Mouse (Mus musculus) adipose tissue, adult 10 weeks (tissue): ENCODE measurements around the gene Vmn2r34. TPM values are rescaled to one million over a fixed set of nuclear protein-coding genes. Genes with fewer than 3 reads are reported as not detected.

Experiments used
- polyA plus RNA-seq: library from polyadenylated mRNA; stranded (reverse); fragments of 350-450 nt; fragmentation: Illumina TruSeq; extraction: RNeasy Lipid Tissue Mini Kit (QIAGEN cat#74804); gene quantifications from one replicate; pipeline ENCODE4 v1.2.3, GENCODE M21; 2014; ENCODE audit warnings: low read depth, low replicate concordance

The Vmn2r34 gene
- not detected for polyA plus RNA-seq

DNA sequence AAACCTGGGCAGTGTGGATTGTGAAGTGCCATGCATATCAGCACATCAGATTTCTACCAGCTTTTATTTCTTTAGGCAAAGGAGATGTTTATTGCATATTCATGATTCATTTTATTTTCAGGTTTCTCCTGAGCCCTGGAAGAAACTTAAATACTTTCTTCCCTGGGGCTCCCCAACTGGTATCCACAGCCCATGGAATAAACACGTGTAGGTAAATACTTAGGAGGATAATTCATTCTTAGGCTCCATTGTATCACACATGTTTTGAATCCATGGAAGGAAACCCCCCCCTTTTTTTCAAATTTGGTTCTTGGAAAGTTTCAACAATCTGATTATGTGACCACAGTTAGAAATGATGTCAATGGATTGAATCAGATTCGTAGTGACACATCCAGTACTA is at the start of gene Vmn2r34:
Gene Vmn2r34, minus strand, starts transcription at position 101 of the 400 bp plus-strand sequence.

Other genes starting within 250 kb of the Vmn2r34 start
- not detected for gene Vmn2r32, start 209.5 kb downstream of the Vmn2r34 start, polyA plus RNA-seq
- not detected for gene Vmn2r33, start 122.7 kb downstream of the Vmn2r34 start, polyA plus RNA-seq
- not detected for gene Vmn2r35, start 130.4 kb upstream of the Vmn2r34 start, polyA plus RNA-seq
- gene Vmn2r36, start 213.0 kb upstream of the Vmn2r34 start, polyA plus RNA-seq: not detected